Mouse (Mus musculus): Measurements from ENCODE around the gene Dach1.

The Dach1 gene

GRCm38 (mm10) chr14:98023540-98023939 lies 146.0 kb downstream of the Dach1 start:
- no peak for DNase-seq

GRCm38 (mm10) chr14:98014053-98014452 lies 155.5 kb downstream of the Dach1 start:
- DNase-seq: no peak

GRCm38 (mm10) chr14:98008501-98008900 lies 161.1 kb downstream of the Dach1 start:
- no peak for DNase-seq

- DNase-seq: no peak
Measured at GRCm38 (mm10) chr14:98002021-98002680, 167.4 kb downstream of the Dach1 start.

- DNase-seq: no peak
Measured at GRCm38 (mm10) chr14:97998584-97998983, 171.0 kb downstream of the Dach1 start.

- no peak for DNase-seq
Measured at GRCm38 (mm10) chr14:97983251-97983650, 186.3 kb downstream of the Dach1 start.

GRCm38 (mm10) chr14:97982676-97983075 lies 186.9 kb downstream of the Dach1 start:
- DNase-seq: no peak

GRCm38 (mm10) chr14:97980879-97981278 lies 188.7 kb downstream of the Dach1 start:
- no peak for DNase-seq

GRCm38 (mm10) chr14:97976091-97976490 lies 193.5 kb downstream of the Dach1 start:
- DNase-seq: no peak

- no peak for DNase-seq
Measured at GRCm38 (mm10) chr14:97975447-97975846, 194.1 kb downstream of the Dach1 start.

- DNase-seq: no peak
Measured at GRCm38 (mm10) chr14:97964543-97965069, 205.0 kb downstream of the Dach1 start.

- DNase-seq: no peak
Measured at GRCm38 (mm10) chr14:97963624-97964023, 205.9 kb downstream of the Dach1 start.

- DNase-seq: no peak
Measured at GRCm38 (mm10) chr14:97956356-97956755, 213.2 kb downstream of the Dach1 start.

- DNase-seq: no peak
Measured at GRCm38 (mm10) chr14:97945471-97945870, 224.1 kb downstream of the Dach1 start.

GRCm38 (mm10) chr14:97944643-97945268 lies 224.8 kb downstream of the Dach1 start:
- DNase-seq: no peak

- DNase-seq: no peak
Measured at GRCm38 (mm10) chr14:97942361-97942760, 227.2 kb downstream of the Dach1 start.

GRCm38 (mm10) chr14:97896622-97897021 lies 272.9 kb downstream of the Dach1 start:
- DNase-seq: no peak

- DNase-seq: no peak
Measured at GRCm38 (mm10) chr14:97881976-97882375, 287.6 kb downstream of the Dach1 start.

GRCm38 (mm10) chr14:97871001-97871400 lies 298.6 kb downstream of the Dach1 start:
- no peak for DNase-seq

- no peak for DNase-seq
Measured at GRCm38 (mm10) chr14:97858384-97858783, 311.2 kb downstream of the Dach1 start.

- no peak for DNase-seq
Measured at GRCm38 (mm10) chr14:97857276-97857675, 312.3 kb downstream of the Dach1 start.

- DNase-seq: no peak
Measured at GRCm38 (mm10) chr14:97855345-97855744, 314.2 kb downstream of the Dach1 start.

GRCm38 (mm10) chr14:97850486-97850885 lies 319.1 kb downstream of the Dach1 start:
- no peak for DNase-seq

- no peak for DNase-seq
Measured at GRCm38 (mm10) chr14:97847641-97848040, 321.9 kb downstream of the Dach1 start.

GRCm38 (mm10) chr14:97839275-97839674 lies 330.3 kb downstream of the Dach1 start:
- DNase-seq: no peak

Data from cerebellum, adult 18-20 months (tissue).